Mouse (Mus musculus): ENCODE results near the gene Gramd1b. TPM values are rescaled to one million over a fixed set of nuclear protein-coding genes. Genes with fewer than 3 reads are reported as not detected.

Gramd1b gene
- not detected in 2 replicates for polyA plus RNA-seq (2012)

DNA sequence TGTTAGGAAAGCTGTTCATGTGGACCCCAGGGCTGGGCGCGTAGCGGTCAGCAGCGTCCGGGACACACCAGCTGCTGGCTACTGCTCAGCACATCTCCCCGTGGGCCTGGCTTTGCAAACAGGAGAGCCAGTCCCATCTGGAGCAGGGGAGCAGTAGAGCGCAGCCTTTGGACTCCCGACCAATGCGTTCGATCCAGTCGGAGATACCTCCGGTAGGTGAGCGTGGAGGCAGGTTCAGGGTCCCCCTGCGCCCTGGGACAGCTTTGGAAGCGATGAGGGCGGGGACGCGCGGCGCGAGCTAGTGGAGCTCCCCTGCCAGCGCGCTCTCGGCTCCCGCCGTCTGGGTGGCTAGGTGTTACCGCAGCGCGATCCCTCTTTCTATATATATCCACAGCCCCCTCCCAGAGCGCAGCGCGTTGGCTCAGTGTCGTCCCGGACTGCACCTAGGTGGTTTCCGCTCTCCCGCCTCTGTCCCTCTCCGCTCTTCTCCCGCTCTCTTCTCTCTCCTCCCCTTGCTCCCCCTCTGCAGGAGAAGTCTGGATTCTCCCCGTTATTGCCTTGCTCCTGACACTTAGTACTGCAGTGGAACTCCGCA lies at the start of gene Gramd1b:
TSS of gene Gramd1b (minus strand) at position 357 of the 595 bp plus-strand sequence.
- TF ChIP-seq GATA1 (IDR thresholded peaks at IDR 0.05; ENCODE audit: low read length) = no peak

DNA sequence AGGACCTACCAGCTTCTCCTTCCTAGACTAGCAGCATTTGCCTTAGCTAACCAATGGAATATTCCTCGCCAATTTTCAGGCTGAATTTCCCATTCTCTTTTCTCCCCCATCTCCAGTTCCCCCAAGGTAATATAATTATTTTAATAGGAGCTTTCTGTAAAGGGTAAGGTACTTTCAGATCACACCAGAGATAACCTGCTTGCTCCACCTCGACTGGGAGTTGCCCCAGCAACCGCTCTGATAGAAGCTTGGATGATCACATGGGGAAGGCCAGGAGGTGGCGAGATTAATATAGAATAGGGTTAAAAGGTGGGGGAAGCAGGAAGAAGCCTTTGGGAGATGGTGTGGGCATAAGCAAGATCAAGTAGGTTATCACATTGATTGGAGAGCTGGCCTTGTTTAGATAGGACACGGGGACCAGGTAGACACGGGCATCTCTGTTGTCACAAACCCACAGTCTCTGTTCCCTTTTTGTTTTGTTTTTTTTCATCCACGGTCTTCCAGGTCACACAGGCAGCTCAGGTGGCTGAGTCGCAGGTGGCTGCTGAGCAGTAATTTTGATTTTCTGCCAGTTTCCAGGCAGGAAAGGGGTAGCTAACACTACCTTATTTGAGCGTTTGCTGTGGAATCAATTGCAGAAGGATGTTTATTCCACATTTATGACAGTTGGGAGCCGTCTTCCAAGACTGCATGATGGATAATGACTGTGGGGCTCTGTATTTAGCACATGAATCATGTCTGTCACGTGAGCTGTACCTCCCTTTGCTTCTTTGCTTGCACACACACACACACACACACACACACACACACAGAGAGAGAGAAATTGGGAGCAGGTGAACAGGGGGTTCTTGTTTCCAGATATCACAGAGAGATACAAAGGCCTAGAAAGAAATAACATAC lies 47.8 kb upstream of the Gramd1b start:
- TF ChIP-seq GATA1 (IDR thresholded peaks at IDR 0.05; ENCODE audit: low read length) = no peak

DNA sequence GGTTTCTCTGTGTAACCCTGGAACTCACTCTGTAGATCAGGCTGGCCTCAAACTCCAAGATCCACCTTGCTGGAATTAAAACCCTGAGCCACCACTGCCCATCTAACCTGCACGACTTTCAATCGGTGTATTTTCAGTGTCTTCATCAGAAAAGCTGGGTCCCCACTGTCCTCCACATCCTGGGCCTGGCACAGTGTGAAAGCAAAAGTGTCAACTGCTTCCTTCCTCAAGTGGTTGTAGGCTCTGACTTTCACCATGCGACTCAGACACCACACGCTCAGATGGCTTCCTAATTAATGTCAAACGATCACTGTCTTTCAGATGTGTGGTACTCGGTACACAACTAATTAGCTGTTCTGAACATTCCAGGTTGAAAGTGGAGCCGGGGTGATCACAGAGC lies 45.9 kb upstream of the Gramd1b start:
- TF ChIP-seq GATA1 (IDR thresholded peaks at IDR 0.05; ENCODE audit: low read length) = no peak

DNA sequence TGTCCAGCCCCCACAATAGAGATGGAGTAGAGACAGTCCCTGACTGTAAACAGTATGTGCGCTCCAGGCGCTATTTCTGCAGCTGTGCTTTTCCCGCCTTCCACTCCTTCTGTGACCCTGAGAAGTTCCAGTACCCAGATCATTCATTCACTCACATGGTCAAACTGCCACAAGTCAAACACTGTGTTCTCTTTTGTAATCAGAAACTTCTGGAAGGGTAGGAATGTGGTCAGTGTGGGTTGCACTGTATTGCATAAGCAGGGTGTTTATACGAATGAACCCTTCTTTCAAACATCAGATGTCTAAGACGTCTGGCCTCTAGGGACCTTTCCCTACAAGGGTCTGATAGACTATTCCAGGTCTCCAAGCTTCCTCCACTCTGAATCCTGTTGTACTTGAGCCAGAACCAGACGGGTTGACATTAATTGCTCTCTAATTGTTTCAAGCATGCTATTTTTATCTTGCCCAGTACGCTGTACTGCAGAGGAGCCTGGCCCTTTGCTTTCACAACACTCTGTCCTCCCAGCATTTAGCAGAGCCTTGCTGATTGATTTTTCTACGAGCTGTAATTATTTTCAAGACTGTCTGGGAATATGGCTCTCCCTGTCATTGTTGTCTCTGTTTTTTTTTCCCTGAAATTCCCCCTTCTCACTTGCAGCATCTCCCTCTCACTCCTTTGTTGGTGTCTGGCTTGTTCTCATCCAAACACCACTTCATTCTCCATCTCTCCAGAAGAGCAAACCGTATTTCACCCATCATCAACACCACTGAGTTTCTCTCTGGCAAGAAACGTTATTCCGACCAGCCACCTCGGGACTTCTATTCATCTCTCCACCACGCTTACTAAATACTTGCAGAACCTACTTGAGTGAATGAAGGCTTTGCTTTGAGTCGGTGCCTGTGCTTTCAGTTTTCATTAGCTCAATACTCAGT lies 44.1 kb upstream of the Gramd1b start:
- TF ChIP-seq GATA1 (IDR thresholded peaks at IDR 0.05; ENCODE audit: low read length) = no peak

DNA sequence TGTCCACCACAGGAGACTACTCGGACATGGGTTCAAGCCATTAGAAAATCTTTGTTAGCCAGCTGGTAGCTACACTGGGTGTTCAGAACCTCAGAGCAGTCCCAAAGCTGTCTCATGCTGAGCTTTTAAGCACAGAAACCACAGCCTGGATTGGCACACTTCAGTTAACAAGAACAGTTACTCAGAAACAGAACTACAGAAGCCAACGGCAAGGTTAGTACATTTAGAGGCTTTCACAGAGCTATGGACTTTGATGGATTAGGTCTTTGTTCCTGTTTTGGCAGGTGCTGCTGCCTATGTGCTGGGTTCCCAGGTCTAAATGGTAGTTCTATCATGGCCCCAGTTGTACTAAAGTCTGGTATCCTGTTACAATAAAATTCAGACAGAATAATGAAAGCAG lies 40.1 kb upstream of the Gramd1b start:
- TF ChIP-seq GATA1 (IDR thresholded peaks at IDR 0.05; ENCODE audit: low read length) = no peak

DNA sequence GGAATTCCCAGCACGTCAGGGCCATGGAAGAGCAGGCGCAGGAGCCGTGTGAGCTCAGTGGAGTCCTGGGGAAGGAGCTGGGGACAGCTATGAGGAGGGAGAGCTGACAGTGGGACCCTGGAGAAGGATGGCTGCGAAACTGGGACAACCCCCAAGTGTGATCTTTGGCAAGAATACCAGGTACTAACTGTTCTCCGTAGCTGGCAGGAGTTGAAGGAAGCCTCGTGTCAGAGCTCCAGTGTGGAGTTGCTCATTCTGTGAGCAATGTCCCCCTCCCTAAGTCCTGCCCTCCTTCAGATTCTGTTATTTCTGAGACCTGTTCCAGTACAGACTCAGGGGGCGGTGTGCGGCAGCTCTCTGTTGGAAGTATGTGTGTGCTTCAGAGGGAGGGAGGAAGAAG lies 36.9 kb upstream of the Gramd1b start:
- no peak for TF ChIP-seq GATA1 (IDR thresholded peaks at IDR 0.05; ENCODE audit: low read length)

DNA sequence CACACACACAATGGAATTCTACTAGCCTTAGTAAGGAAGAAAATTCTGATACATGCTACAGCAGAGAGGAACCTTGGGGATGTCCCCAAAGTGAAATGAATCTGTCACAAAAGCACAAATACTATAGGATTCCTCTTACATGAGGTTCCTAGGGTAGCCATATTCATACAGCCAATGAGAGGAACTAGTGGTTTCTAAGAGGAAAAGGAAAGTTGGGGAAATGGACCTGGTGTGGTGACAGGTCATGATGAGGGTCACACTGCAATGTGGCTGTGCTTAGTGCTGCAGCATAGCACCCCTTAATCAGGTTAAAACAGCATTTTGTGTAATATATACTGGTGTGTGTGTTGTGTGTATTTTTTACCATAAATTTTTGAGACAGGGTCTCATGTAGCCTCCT lies 32.6 kb upstream of the Gramd1b start:
- TF ChIP-seq GATA1 (IDR thresholded peaks at IDR 0.05; ENCODE audit: low read length) = no peak

DNA sequence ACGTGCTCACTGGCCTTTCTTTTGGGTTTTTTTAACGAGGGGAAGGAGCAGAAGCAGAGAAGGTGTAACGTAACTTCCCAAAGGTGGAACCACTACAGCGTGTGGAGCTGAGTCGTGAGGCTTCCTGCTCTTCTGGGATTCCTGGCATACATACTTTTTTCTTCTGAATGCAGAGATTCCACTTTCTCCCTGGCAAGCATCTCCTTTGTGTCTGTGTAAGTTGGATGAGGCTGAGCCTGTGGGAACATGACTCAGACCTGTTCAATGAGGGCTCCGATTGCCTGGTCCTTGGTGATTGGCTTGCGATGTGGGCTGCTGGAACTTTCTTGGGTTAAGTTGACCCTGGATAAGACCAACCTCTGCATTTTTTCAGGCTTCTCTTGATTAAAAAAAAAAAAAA lies 28.5 kb upstream of the Gramd1b start:
- no peak for TF ChIP-seq GATA1 (IDR thresholded peaks at IDR 0.05; ENCODE audit: low read length)

DNA sequence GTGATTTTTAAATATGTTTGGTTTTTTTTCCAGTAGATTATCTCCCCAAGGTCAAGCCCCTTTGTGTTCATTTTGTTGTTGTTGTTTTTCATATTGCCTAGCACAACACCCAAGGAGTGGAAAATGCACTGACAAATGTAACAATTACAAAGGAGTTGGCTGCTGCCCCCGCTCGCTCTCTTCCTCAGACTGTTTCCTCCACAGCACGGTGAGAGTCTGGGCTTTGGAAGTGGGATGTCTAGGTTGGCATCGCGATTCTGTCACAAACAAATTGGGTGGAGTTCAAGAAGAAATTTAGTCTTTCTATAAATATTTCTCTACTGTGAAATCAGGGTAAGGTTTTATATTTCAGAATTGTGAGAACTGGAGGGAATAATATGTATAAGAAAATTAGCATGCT lies 26.6 kb upstream of the Gramd1b start:
- TF ChIP-seq GATA1 (IDR thresholded peaks at IDR 0.05; ENCODE audit: low read length) = no peak

DNA sequence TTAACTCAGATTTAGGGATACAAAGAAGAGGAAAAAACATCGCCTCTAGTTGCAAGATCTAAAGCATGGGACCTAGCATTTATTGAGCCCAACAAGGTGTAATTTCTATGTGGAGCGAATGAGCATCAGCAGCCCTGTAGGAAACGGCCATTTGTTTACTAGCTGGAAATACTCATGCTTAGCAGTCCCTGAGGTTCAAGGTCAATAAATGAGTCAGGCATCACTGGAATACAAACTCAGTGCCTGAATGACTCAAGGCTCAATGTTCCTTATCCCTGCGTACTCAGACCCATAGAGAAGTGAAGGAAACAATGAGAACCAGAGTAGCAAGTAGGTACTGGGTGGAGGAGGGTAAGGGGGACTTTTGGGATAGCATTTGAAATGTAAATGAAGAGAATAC lies 25.2 kb upstream of the Gramd1b start:
- TF ChIP-seq GATA1 (IDR thresholded peaks at IDR 0.05; ENCODE audit: low read length) = no peak

DNA sequence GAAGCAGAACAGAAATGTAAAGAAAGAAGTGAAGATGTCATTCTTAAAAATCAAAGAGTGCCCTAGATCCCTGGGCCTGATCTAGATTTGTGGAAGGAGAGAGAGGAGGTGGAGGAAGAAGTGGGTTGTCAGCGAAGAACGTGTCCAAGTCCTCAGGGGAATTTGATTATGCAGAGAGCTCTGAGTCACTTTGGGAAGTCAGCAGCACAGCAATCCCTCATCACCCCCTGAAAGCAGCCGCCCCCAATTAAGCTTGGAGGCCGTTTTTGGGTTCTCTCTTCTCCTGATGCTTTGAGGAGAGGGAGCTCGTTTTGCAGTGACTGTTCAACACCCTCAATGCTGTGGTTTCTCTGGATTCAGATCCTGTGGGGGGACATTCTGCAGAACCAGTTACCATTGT lies 24.1 kb upstream of the Gramd1b start:
- no peak for TF ChIP-seq GATA1 (IDR thresholded peaks at IDR 0.05; ENCODE audit: low read length)

DNA sequence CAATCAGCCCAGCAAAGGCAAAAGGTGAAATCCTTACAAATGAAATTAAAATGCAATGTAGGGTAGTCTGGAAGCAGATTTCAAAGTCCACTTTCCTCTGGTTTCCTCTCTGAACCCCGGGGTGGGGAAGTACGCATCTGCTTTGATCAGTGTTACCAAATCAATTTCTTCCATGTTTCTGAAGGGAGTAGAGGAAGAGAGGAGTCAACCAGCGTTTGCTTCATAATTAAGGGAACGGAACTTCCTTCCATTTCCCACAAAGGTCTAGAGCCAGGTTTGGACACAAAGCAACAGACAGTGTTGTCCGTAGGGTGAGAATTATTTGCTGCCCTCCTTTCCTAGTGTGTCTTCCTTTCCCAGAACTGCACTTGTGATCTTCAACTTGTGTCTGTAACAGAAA lies 16.7 kb upstream of the Gramd1b start:
- TF ChIP-seq GATA1 (IDR thresholded peaks at IDR 0.05; ENCODE audit: low read length) = no peak

DNA sequence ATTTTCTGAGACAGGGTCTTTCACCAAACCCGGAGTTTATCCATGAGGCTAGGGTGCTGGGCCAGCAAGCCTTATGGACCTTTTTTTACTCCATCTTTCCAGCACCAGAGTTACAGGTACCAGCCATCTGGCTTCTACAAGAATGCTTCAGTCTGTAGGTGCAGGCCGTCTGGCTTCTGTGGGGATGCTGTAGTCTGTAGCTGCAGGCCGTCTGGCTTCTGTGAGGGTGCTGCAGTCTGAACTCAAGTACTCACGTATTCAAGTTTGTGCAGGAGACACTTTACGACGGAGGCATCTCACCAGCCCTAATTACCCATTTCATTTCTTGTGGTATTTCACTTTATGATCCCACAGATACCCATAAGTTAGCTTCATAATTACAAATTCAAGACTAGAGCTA lies 14.0 kb upstream of the Gramd1b start:
- no peak for TF ChIP-seq GATA1 (IDR thresholded peaks at IDR 0.05; ENCODE audit: low read length)

DNA sequence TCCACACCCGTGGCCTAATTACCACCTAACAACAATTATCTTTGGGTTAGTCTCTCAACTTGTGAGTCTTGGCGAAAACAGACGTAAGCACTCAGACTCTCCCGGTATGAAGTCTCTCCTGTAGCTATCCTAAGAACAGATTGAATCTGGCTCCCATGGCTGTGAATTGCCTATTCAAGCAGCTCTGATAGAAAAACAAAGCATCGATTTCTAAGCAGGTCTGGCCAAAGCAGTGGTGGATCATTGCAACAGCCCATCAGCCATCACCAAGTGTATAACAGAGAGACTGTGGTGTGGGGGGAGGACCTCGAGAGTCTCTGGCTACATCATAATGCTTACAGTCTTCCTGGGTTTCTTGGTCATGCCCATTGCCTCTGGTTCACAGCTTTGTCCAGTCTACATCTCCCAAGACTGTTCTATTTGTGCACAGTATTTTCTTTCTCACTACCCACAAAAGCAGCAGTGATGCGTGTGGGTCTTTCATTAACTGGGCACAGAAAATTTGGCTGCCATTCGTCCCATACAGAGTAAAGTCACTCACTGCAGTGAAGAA lies 8.5 kb upstream of the Gramd1b start:
- no peak for TF ChIP-seq GATA1 (IDR thresholded peaks at IDR 0.05; ENCODE audit: low read length)

DNA sequence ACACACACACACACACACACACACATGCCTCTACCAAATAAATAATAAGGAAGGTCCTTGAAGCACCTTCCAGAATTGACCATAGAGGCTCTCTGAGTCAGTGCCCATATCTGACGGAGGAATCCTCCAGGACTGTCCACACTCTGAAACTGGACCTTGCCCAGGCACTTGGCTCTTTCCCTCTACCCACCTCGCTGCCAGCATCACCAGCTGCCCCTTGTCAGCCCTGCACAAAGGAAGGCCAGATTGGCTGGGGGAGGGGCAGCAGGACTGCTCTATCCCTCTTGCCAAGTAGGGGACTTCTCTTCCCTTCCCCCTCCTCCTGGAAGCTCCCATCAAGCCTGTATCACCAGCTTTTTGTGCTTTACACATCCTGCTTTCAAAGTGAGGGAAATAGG lies 6.5 kb upstream of the Gramd1b start:
- TF ChIP-seq GATA1 (IDR thresholded peaks at IDR 0.05; ENCODE audit: low read length) = no peak

Data from G1E-ER4 (cell line).